37 mouse cellular contexts compared by ENCODE assay signal in the genomic region with DNA sequence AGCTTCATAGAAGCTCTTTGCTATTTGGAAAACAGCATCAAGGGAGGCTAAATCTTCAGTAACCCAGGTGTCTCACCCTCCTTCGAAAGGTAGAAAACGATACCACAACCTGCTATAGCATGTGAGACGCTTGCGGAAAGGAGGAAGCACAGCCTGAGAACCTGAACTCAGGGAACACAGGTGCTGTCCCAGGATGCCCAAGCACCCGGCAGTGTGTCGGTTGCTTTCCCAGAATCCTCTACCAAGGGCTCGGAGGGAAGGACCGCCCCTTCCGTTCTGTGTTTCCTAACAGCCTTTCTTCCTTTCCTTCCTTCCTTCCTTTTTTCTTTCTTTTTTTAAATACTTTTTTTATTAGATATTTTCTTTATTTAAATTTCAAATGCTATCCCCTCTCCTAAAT. TPM values are rescaled to one million over a fixed set of nuclear protein-coding genes. Genes with fewer than 3 reads are reported as not detected.
"Had no signal": no experiment of that assay in that cellular context is flagged by ENCODE, and none has a peak within 500 bp of the region (broad histone marks: within the 10 kb centered on the region; RNA-seq: fewer than 3 reads in every experiment).

No protein-coding gene starts in this region.

- H3K27me3 ChIP-seq: heart, embryonic 12.5 days; heart, embryonic 15.5 days; hindbrain, embryonic 12.5 days; hindbrain, embryonic 13.5 days; hindbrain, embryonic 15.5 days; intestine, embryonic 15.5 days; kidney, embryonic 15.5 days had no signal

- H3K4me3 ChIP-seq: heart, embryonic 10.5 days; heart, embryonic 12.5 days; heart, embryonic 13.5 days; heart, embryonic 15.5 days; hindbrain, embryonic 10.5 days; hindbrain, embryonic 12.5 days; hindbrain, embryonic 13.5 days; hindbrain, embryonic 15.5 days; intestine, embryonic 15.5 days; kidney, embryonic 15.5 days; layer of hippocampus, adult 2 months had no signal

- DNase-seq: heart, postnatal 10 days; heart, postnatal 14 days; heart, postnatal 36 days; heart, postnatal 4 days; kidney, adult 11 months; kidney, adult 18-20 months; kidney, adult 2 months; kidney, adult 8-10 months; kidney, adult 9 months; kidney, postnatal 10 days; kidney, postnatal 14 days; kidney, postnatal 25 days; kidney, postnatal 36 days; kidney, postnatal 4 days; layer of hippocampus, adult 9-11 months; layer of hippocampus, postnatal 36 days had no signal

- H3K36me3 ChIP-seq: heart, embryonic 10.5 days; heart, embryonic 12.5 days; heart, embryonic 13.5 days; heart, embryonic 15.5 days; hindbrain, embryonic 10.5 days; hindbrain, embryonic 12.5 days; hindbrain, embryonic 13.5 days; hindbrain, embryonic 15.5 days; intestine, embryonic 15.5 days; kidney, embryonic 15.5 days had no signal

- H3K27ac ChIP-seq: heart, embryonic 10.5 days; heart, embryonic 13.5 days; heart, embryonic 15.5 days; hindbrain, embryonic 10.5 days; hindbrain, embryonic 12.5 days; hindbrain, embryonic 13.5 days; hindbrain, embryonic 14.5 days; hindbrain, embryonic 15.5 days; hindbrain, postnatal 0 days; intestine, embryonic 15.5 days; kidney, embryonic 15.5 days; kidney, postnatal 0 days; layer of hippocampus, adult 2 months had no signal

- H3K4me1 ChIP-seq: heart, embryonic 12.5 days; heart, embryonic 15.5 days; hindbrain, embryonic 10.5 days; hindbrain, embryonic 12.5 days; hindbrain, embryonic 13.5 days; hindbrain, embryonic 15.5 days; intestine, embryonic 15.5 days; kidney, embryonic 15.5 days had no signal

RNA-seq across cellular contexts. Expression of a gene that starts 30.5 kb away (rescaled TPM):
- polyA plus RNA-seq: heart, embryonic 12.5 days; heart, postnatal 0 days; hindbrain, embryonic 14.5 days; inflammation-experienced regulatory T-cells, adult 6 months; intestine, embryonic 14.5 days; intestine, embryonic 16.5 days; intestine, postnatal 0 days; kidney, embryonic 14.5 days; kidney, embryonic 15.5 days; kidney, postnatal 0 days; large intestine, adult 2 months had no signal
